Mouse (Mus musculus) embryonic facial prominence, embryonic 12.5 days (tissue): ENCODE data around the gene Ergic1. TPM values are rescaled to one million over a fixed set of nuclear protein-coding genes. Genes with fewer than 3 reads are reported as not detected.

Source experiments
- ATAC-seq: fragments of 200-750 bp; cut with Nextera tagmentation; 2 replicates; pipeline ENCODE4 v1.8.0; 2017; ENCODE audit not compliant: insufficient number of reproducible peaks, insufficient read depth, low FRiP score, low TSS enrichment
- H3K27ac ChIP-seq: fragments of 300-500 bp; sonication (generic); 2 replicates; pipeline ENCODE4 v1.5.1; 2016; ENCODE audit warnings: mild to moderate bottlenecking
- H3K27me3 ChIP-seq: fragments of 300-500 bp; sonication (generic); 2 replicates; pipeline ENCODE4 v1.6.1; 2016; ENCODE audit warnings: mild to moderate bottlenecking, moderate library complexity
- H3K36me3 ChIP-seq: fragments of 300-500 bp; sonication (generic); 2 replicates; pipeline ENCODE4 v1.6.1; 2016; ENCODE audit warnings: mild to moderate bottlenecking
- H3K4me1 ChIP-seq: fragments of 300-500 bp; sonication (generic); 2 replicates; pipeline ENCODE4 v1.6.1; 2016
- H3K4me2 ChIP-seq: fragments of 300-500 bp; sonication (generic); replicated peaks from 2 replicates; pipeline ENCODE4 v1.6.1; 2016; ENCODE audit warnings: mild to moderate bottlenecking, moderate library complexity
- H3K4me3 ChIP-seq: fragments of 300-500 bp; sonication (generic); 2 replicates; pipeline ENCODE4 v1.5.1; 2016; ENCODE audit warnings: mild to moderate bottlenecking
- H3K9ac ChIP-seq: fragments of 300-500 bp; sonication (generic); 2 replicates; pipeline ENCODE4 v1.6.1; 2016; ENCODE audit warnings: mild to moderate bottlenecking, moderate library complexity
- H3K9me3 ChIP-seq: fragments of 300-500 bp; sonication (generic); 2 replicates; pipeline ENCODE4 v1.6.1; 2016; ENCODE audit warnings: mild to moderate bottlenecking, moderate library complexity
- WGBS: fragments of 180-500 bp; shearing (Covaris S2); methylation state at CpG from one replicate; pipeline ENCODE4 v1.1.7; 2016; 5-methylcytosine and 5-hydroxymethylcytosine counted together
- polyA plus RNA-seq: library from polyadenylated mRNA; unstranded; fragments of >200 nt; fragmentation: Nextera tagmentation; extraction: Ambion mirVana; gene quantifications from 2 replicates; pipeline ENCODE4 v1.2.1, GENCODE M21; 2016

Gene Ergic1
- polyA plus RNA-seq, 1 experiment from 2014 or later = 102 TPM

DNA sequence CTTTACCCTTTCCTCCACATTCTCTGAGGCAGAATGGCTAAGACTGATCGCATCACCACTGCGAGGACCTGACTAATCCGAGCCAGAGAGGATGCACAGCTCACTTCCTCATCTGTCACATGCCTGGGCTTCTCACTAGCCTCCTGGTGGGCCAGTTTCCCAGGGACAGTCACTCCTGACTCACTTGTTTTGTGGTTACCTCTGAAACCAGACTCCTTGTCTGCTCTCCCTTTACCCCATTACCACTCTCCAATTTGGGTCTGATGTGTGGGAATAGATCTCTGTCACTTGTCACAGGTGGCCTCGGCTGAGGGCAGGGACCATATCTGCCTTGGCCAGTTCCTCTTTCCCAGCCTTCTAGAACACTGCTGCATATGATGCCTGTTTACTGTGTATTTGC lies 44.3 kb downstream of the Ergic1 start:
- H3K4me2 ChIP-seq = no peak overlapping the region
- 80% methylated on average over 4 of the region's 4 CpGs for WGBS
- ATAC-seq = no peak
- no peak overlapping the region for H3K9ac ChIP-seq
- H3K27me3 ChIP-seq = no peaks in the 10 kb centered on the region
- no peaks in the 10 kb centered on the region for H3K9me3 ChIP-seq
- no peak overlapping the region for H3K4me3 ChIP-seq
- peaks cover 20% of the 10 kb centered on the region for H3K4me1 ChIP-seq
- no peak overlapping the region for H3K27ac ChIP-seq
- H3K36me3 ChIP-seq = peaks cover 21% of the 10 kb centered on the region

DNA sequence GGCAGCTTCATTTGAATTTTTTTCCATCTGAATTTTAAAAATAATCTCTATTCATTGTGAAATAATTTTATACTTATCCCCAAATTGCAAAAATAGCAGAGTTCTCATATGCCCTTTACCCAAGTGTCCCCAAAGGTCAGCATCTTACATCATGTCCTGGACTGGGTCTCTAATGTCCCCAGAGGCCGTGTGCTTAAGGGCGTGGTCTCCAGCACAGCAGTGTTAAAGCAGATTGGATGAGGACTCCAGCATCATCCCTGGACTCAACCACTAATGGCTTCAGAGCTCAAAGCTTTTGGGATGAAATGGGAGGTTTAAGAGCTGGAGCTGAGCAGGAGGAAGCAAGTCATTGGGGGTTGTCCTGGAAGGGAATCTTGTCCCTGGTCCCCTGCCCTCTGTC lies 45.2 kb downstream of the Ergic1 start:
- Histone ChIP-seq H3K4me2 (no peak overlapping the region), H3K27me3 (no peaks in the 10 kb centered on the region), H3K9me3 (no peaks in the 10 kb centered on the region), H3K27ac (no peak overlapping the region), H3K4me1 (peaks cover 12% of the 10 kb centered on the region), H3K9ac (no peak overlapping the region), H3K36me3 (peaks cover 28% of the 10 kb centered on the region), H3K4me3 (no peak overlapping the region)
- no peak for ATAC-seq
- 86% methylated on average over 2 of the region's 2 CpGs for WGBS

DNA sequence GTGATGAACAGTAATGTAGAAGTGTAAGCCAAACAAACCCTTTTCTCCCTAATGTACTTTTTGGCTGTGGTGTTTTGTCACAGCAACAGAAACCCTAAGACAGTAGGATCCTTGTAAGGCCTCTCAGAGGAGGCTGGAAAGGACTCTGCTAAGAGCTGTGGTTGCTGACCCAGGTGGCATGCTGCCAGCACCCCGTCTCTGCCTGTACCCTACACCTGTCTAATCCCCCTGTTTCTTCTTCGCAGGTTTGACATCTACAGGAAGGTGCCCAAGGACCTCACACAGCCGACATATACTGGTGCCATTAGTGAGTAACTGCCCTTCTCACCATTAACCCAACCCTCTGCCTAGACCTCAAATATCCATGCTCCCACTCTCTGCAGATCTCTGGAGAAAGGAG lies 47.1 kb downstream of the Ergic1 start:
- Histone ChIP-seq H3K27me3 (no peaks in the 10 kb centered on the region), H3K9me3 (no peaks in the 10 kb centered on the region), H3K4me2 (no peak overlapping the region), H3K9ac (no peak overlapping the region), H3K27ac (no peak overlapping the region), H3K36me3 (peaks cover 28% of the 10 kb centered on the region), H3K4me1 (no peaks in the 10 kb centered on the region), H3K4me3 (no peak overlapping the region)
- no peak for ATAC-seq
- WGBS = 91% methylated on average over 3 of the region's 3 CpGs

DNA sequence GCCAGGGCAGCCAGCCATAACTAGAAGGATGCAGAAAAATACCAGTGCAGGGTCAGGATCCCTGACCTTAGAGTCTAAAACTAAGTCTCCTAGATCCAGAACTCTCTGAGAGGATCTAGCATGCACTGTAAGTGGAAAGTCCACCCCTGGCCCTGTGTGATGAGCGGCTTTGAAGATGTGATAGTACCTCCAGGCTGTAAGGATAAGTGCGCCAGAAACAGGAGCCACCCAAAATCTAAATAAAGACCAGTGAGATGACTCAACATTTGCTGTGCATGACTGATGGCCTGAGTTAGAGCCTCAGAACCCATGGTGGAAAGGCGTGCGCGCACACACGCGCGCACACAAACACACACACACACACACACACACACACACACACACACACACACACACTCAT lies 47.6 kb downstream of the Ergic1 start:
- Histone ChIP-seq H3K4me1 (no peaks in the 10 kb centered on the region), H3K27ac (no peak overlapping the region), H3K9ac (no peak overlapping the region), H3K27me3 (no peaks in the 10 kb centered on the region), H3K36me3 (peaks cover 29% of the 10 kb centered on the region), H3K9me3 (no peaks in the 10 kb centered on the region), H3K4me3 (no peak overlapping the region), H3K4me2 (no peak overlapping the region)
- ATAC-seq = no peak
- 95% methylated on average over 8 of the region's 8 CpGs for WGBS

DNA sequence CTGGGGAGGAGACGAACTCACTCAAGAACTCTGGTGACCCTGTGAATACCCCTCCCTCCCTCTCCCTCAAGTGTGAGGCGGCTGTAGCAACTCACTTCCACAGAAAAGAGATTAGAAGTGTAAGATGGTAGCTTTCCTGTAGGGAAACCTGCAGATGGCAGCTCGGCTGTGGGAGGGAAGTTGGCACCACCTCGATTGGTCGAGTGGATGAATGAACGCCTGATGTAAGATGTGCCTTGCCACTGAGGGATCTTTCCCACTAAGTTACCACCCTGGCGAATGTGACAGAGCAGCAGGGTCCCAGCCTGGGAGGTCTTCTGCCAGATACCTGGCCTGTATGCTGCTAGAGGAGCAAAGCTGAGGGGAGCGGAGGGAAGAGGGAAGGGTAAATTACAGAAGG lies 48.5 kb downstream of the Ergic1 start:
- H3K4me3 ChIP-seq = no peak overlapping the region
- no peak overlapping the region for H3K9ac ChIP-seq
- no peaks in the 10 kb centered on the region for H3K4me1 ChIP-seq
- no peak overlapping the region for H3K27ac ChIP-seq
- no peak for ATAC-seq
- no peaks in the 10 kb centered on the region for H3K27me3 ChIP-seq
- H3K9me3 ChIP-seq = no peaks in the 10 kb centered on the region
- H3K4me2 ChIP-seq = no peak overlapping the region
- peaks cover 38% of the 10 kb centered on the region for H3K36me3 ChIP-seq
- WGBS = 87% methylated on average over 8 of the region's 8 CpGs

DNA sequence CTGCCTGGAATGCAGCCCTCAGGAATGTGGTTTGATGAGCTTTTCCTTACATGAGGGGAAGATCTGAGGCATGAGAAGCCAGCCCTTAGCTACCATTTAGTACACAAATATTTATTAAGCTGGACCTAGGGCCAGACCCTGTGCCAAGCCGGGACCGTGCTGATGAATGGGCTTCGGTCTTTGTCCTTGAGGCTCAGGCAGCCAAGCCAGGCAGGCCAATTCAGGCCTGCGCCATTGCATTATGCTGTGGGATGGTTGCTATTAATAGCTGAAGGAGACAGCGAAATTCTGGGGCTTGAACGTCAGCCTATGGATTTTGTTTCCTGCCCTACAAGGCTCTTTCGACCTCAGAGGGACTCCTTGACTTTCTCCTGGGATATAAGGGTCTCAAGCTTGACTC lies 50.0 kb downstream of the Ergic1 start:
- Histone ChIP-seq H3K27ac (no peak overlapping the region), H3K9ac (no peak overlapping the region), H3K9me3 (no peaks in the 10 kb centered on the region), H3K27me3 (no peaks in the 10 kb centered on the region), H3K4me2 (no peak overlapping the region), H3K36me3 (peaks cover 48% of the 10 kb centered on the region), H3K4me3 (no peak overlapping the region), H3K4me1 (no peaks in the 10 kb centered on the region)
- 74% methylated on average over 7 of the region's 7 CpGs for WGBS
- ATAC-seq = no peak

DNA sequence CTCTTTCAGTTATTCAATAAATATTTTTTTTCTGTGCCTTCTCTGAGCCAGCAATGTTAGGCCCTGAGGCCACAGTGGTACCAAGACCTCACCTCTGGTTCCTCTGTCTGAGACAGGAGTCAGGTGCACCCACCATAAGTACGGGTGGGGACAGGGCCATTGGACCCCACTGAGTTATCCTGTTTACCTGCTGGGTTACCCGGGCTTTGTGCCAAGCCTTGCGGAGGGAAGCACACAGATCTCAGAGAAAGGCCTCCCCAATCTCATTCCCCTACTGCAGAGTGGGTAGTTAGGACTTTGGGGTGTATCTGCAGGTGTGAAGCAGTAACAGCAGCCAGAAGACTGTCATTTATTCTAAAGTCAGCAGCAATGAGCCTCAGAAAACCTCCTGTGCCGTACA lies 50.6 kb downstream of the Ergic1 start:
- H3K36me3 ChIP-seq = peaks cover 52% of the 10 kb centered on the region
- WGBS = 93% methylated on average over 4 of the region's 4 CpGs
- ATAC-seq = no peak

DNA sequence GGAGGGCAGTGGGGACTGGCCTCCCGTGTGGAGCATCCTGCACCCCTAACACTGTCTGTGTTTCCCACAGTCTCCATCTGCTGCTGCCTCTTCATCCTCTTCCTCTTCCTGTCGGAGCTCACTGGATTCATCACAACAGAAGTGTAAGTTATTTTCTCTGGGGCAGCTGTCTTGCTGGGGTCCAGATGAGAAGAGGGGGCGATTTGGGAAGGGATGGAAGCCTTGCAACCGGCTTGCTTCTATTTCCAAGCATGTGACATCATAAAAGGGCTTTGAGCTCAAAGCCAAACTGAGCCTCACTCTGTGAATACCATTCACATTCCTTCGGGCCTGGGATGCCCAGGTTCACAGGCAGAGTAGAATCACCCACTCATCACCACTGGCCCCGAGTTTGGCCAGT lies 53.0 kb downstream of the Ergic1 start:
- H3K4me1 ChIP-seq = no peaks in the 10 kb centered on the region
- H3K4me2 ChIP-seq = no peak overlapping the region
- H3K27me3 ChIP-seq = no peaks in the 10 kb centered on the region
- peaks cover 60% of the 10 kb centered on the region for H3K36me3 ChIP-seq
- no peak overlapping the region for H3K27ac ChIP-seq
- no peak for ATAC-seq
- H3K4me3 ChIP-seq = no peak overlapping the region
- WGBS = 81% methylated on average over 6 of the region's 6 CpGs
- no peaks in the 10 kb centered on the region for H3K9me3 ChIP-seq
- H3K9ac ChIP-seq = no peak overlapping the region

More for the DNA sequence above, 50.6 kb downstream of the Ergic1 start:
- H3K9ac ChIP-seq = no peak overlapping the region
- no peaks in the 10 kb centered on the region for H3K27me3 ChIP-seq
- no peak overlapping the region for H3K27ac ChIP-seq
- no peak overlapping the region for H3K4me3 ChIP-seq
- H3K4me1 ChIP-seq = no peaks in the 10 kb centered on the region
- H3K9me3 ChIP-seq = no peaks in the 10 kb centered on the region
- H3K4me2 ChIP-seq = no peak overlapping the region

DNA sequence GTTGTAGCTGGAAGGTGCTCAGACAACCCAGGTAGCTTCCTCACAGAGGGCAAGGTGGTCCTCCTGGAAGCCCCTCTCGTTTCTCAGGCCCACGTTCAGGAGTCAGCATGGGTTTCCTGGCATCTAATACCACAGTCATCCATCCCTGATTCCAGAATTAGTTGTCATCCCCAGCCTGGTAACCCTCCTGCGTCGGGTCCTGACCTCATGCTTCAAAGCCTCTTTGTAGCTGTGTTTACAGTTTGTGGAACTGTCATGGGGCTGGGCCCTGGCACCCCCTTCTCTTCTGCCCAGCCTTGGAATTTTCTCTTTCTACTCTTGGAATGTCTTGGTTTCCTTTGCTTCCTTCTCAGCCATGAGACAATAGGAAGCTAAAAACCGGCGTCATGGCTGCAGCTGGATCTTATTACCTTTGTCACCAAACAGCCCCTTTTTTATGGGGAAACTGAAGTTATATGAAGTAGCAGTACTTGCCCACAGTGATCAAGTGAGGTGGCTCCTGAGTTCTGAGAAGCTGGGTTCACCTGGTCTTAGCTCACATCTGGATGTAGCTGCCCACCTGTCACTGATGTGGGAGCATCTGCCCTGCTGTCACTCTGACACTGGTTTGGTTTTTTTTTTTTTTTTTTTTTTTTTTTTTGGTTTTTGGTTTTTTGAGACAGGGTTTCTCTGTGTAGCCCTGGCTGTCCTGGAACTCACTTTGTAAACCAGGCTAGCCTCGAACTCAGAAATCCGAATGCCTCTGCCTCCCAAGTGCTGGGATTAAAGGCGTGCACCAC lies 53.6 kb downstream of the Ergic1 start:
- Histone ChIP-seq H3K36me3 (peaks cover 65% of the 10 kb centered on the region), H3K4me1 (no peaks in the 10 kb centered on the region), H3K27me3 (no peaks in the 10 kb centered on the region), H3K9ac (no peak overlapping the region), H3K4me2 (no peak overlapping the region), H3K27ac (no peak overlapping the region), H3K4me3 (no peak overlapping the region), H3K9me3 (no peaks in the 10 kb centered on the region)
- ATAC-seq = no peak
- WGBS = 78% methylated on average over 9 of the region's 9 CpGs

DNA sequence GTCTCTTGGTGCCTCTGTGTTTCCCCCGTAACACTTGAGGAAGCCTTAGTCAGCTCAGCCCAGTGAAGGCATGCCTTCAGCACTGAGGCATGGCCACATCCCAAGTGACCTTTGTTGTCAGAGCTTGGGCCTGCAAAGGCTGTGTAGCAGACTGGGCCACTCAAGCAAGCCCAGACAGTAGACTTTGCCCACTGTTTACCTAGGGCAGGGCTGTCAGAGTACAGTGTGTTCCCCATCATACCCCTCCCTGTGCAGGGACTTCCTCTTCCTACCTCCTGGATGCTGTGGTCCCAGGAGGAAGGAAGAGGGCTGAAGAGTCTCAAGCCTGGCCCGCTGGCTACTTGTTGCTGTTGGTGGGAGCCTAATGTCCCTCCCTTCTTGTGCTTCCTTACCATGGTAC lies 55.4 kb downstream of the Ergic1 start:
- Histone ChIP-seq H3K27me3 (no peaks in the 10 kb centered on the region), H3K4me1 (no peaks in the 10 kb centered on the region), H3K9me3 (no peaks in the 10 kb centered on the region), H3K4me3 (no peak overlapping the region), H3K9ac (no peak overlapping the region), H3K36me3 (peaks cover 68% of the 10 kb centered on the region), H3K27ac (no peak overlapping the region), H3K4me2 (no peak overlapping the region)
- WGBS = 81% methylated on average over 2 of the region's 2 CpGs
- ATAC-seq = no peak

DNA sequence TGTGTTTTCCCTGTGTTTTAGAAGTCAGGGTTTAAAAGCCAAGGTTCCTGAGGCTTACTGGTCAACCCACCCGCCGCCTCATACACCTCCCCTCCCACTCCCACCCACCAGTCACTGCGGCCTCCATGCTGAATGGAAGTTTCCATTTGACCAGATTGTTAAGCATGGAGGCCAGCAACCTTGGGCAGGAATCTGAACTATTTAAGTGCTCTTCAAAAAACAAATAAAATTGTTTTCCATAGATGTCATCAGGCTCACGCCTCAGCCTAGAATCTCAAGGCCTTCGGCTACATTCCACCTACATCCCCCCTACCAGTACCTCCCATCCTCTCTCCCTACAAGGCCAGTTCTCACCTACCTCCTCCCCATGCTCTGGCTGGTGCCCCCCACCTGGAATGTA lies 57.2 kb downstream of the Ergic1 start:
- no peaks in the 10 kb centered on the region for H3K9me3 ChIP-seq
- H3K36me3 ChIP-seq = peaks cover 75% of the 10 kb centered on the region
- H3K27ac ChIP-seq = no peak overlapping the region
- no peak overlapping the region for H3K9ac ChIP-seq
- H3K4me3 ChIP-seq = no peak overlapping the region
- no peaks in the 10 kb centered on the region for H3K4me1 ChIP-seq
- H3K27me3 ChIP-seq = no peaks in the 10 kb centered on the region
- ATAC-seq = no peak
- H3K4me2 ChIP-seq = no peak overlapping the region
- 84% methylated on average over 5 of the region's 5 CpGs for WGBS

DNA sequence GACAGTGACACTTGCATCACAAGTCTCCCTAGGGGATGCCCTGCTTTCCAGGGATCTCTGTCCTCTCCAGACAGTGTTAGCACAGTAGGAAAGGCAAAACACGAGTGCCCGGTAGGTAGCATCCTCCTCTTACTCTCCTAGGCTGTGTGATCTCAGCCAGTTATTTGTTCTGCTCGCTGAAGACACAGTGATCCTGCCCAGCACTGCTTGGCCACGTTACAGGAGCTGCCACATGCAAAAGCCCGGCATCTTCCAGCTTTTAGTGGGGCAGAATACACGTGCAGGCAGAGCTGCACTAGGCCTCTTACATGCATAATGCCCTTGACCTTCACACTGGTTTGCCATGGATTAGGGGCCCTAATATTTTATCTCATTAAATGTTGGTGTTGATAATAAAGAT lies 58.3 kb downstream of the Ergic1 start:
- H3K4me1 ChIP-seq = no peaks in the 10 kb centered on the region
- no peak for ATAC-seq
- H3K4me3 ChIP-seq = no peak overlapping the region
- H3K9ac ChIP-seq = no peak overlapping the region
- H3K4me2 ChIP-seq = no peak overlapping the region
- no peaks in the 10 kb centered on the region for H3K27me3 ChIP-seq
- 86% methylated on average over 6 of the region's 6 CpGs for WGBS
- H3K36me3 ChIP-seq = peaks cover 77% of the 10 kb centered on the region
- no peaks in the 10 kb centered on the region for H3K9me3 ChIP-seq
- no peak overlapping the region for H3K27ac ChIP-seq
